Mouse (Mus musculus): ENCODE measurements around the gene Cebpg.

GRCm38 (mm10) chr7:35080843-35081338 is 24.5 kb upstream of the Cebpg start:
- TF ChIP-seq CTCF (IDR thresholded peaks at IDR 0.05; ENCODE audit: control insufficient read depth, insufficient read depth, insufficient read length) (no peak), MYOD1 (IDR thresholded peaks at IDR 0.05; ENCODE audit: control insufficient read depth, insufficient read length, low read depth) (no peak), MAX (IDR thresholded peaks at IDR 0.05) (no peak), FOSL1 (IDR thresholded peaks at IDR 0.05; ENCODE audit: insufficient read depth, low read length, poor library complexity, severe bottlenecking) (no peak), USF1 (IDR thresholded peaks at IDR 0.05; ENCODE audit: low read depth) (no peak), CEBPB (IDR thresholded peaks at IDR 0.05; ENCODE audit: low read depth) (no peak), MYOG (IDR thresholded peaks at IDR 0.05; ENCODE audit: control insufficient read depth, extremely low read depth, insufficient read length) (no peak)

Measured in C2C12 (cell line).